Comparison of ENCODE assay signal across 11 mouse cellular contexts in the genomic region with DNA sequence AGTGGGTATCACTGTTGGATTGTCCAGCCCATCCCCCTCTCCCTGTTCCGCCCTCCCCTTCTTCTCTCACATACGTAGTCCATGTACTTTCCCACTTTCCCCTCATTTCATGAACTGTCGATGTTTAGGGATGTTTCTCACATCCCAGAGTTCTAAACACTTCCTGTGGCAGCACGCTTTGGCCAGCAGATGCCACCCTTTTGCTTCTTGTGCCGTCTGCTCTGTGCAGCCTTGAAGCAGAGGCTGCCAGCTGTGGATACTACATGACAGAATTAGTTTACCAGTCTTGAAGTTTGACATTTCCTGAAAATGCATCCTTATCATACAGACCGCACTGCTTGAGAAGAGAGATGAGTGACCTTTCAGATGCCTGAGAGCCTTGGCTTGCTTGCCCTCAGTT. TPM values are rescaled to one million over a fixed set of nuclear protein-coding genes. Genes with fewer than 3 reads are reported as not detected.
DNase-seq lines count a peak whose midpoint lies in the region; ATAC-seq and TF ChIP-seq lines count a peak whose summit lies in the region.
"Had no signal": no experiment of that assay in that cellular context is flagged by ENCODE, and none has a peak within 500 bp of the region (broad histone marks: within the 10 kb centered on the region; RNA-seq: fewer than 3 reads in every experiment).

No protein-coding gene starts in this region.

- peaks cover 10% of the 10 kb centered on the region for H3K36me3 ChIP-seq in small intestine, adult 2 months (ENCODE audit: control insufficient read depth, insufficient read depth, low read length)
- peaks cover 21% of the 10 kb centered on the region for H3K36me3 ChIP-seq in limb, embryonic 10.5 days

- no peaks in the 10 kb centered on the region for H3K9me3 ChIP-seq in limb, embryonic 10.5 days (replicated peaks)
- H3K9me3 ChIP-seq: limb, embryonic 12.5 days had no signal

- TF ChIP-seq CTCF in small intestine, adult 2 months (IDR thresholded peaks at IDR 0.05; ENCODE audit: extremely low read depth, insufficient read length, insufficient replicate concordance, low read depth, low read length), result peak; percentile 21; the same call in 1 of the 2 replicates

- 72% methylated on average over 6 of the region's 6 CpGs for WGBS in small intestine, adult 2 months
- 81% methylated on average over 6 of the region's 6 CpGs for WGBS in limb, embryonic 10.5 days

- no peak overlapping the region for H3K4me3 ChIP-seq in small intestine, adult 2 months (ENCODE audit: low read depth, low read length)
- no peak overlapping the region for H3K4me3 ChIP-seq in limb, embryonic 10.5 days
- H3K4me3 ChIP-seq: limb, embryonic 12.5 days had no signal

- TF ChIP-seq POLR2A in small intestine, adult 2 months (IDR thresholded peaks at IDR 0.05; ENCODE audit: low read depth, low read length), result no peak

- ATAC-seq in erythroid progenitor cell, adult 5-6 weeks (replicated peaks; ENCODE audit: low FRiP score, poor library complexity, severe bottlenecking), result no peak

- intact Hi-C loops in gastrocnemius, postnatal 14 days (cut with DNase I; ENCODE audit: low total_unique reads), result loop anchor here (5.0 to 10.0 kb wide), 2 partner anchors 48 to 250 kb away; a partner anchor contains a TSS
- intact Hi-C loops in left cerebral cortex, postnatal 25 days (cut with DNase I), result loop anchor here (5.0 kb wide), 1 partner anchor 253 kb away; a partner anchor contains a TSS

- H3K27me3 ChIP-seq in small intestine, adult 2 months (ENCODE audit: control insufficient read depth, insufficient read depth, low read length), result no peaks in the 10 kb centered on the region
- H3K27me3 ChIP-seq in limb, embryonic 10.5 days (ENCODE audit: low read depth, poor library complexity, severe bottlenecking), result no peaks in the 10 kb centered on the region
- H3K27me3 ChIP-seq: limb, embryonic 12.5 days had no signal

- DNase-seq in gastrocnemius, postnatal 14 days, result peak; percentile 30
- DNase-seq in gastrocnemius, postnatal 25 days, result no peak
- peak; percentile 56 for DNase-seq in right cerebral cortex, adult 18-20 months
- DNase-seq in right cerebral cortex, postnatal 25 days, result no peak
- DNase-seq in left cerebral cortex, postnatal 25 days (ENCODE audit: low spot score in 2 of 2), result peak; percentile 36 to 60
- DNase-seq in limb, embryonic 10.5 days (ENCODE audit: low spot score), result no peak

- no peak overlapping the region for H3K27ac ChIP-seq in small intestine, adult 2 months (ENCODE audit: insufficient read depth, low read depth, low read length)
- no peak overlapping the region for H3K27ac ChIP-seq in limb, embryonic 10.5 days
- H3K27ac ChIP-seq: limb, embryonic 12.5 days had no signal

- H3K4me1 ChIP-seq in small intestine, adult 2 months (ENCODE audit: control insufficient read depth, insufficient read depth, insufficient read length, low read length), result no peaks in the 10 kb centered on the region
- peaks cover 29% of the 10 kb centered on the region for H3K4me1 ChIP-seq in limb, embryonic 10.5 days

RNA-seq across cellular contexts. Expression of a gene that starts 36.4 kb away (rescaled TPM):
- total RNA-seq in gastrocnemius, postnatal 14 days (2021), result 1 to 10 TPM; 1.2 to 2.8 TPM
- total RNA-seq in gastrocnemius, postnatal 25 days (2021), result 1 to 10 TPM in 1 of 2 experiments, under 1 TPM in 1; 0.90 to 1.4 TPM
- 10 to 100 TPM; 14.2 to 17.2 TPM for total RNA-seq in left cerebral cortex, postnatal 25 days (2021)
- polyA plus RNA-seq in small intestine, adult 2 months (2012; rRNA removed), result 0.06 and 0.25 TPM in 2 replicates
- 0.15 TPM in 1 of 2 replicates, not detected in the other for polyA plus RNA-seq in limb, embryonic 10.5 days (2016; fragmentation: Nextera tagmentation; extraction: Ambion mirVana)
- not detected in 2 replicates for total RNA-seq in erythroid progenitor cell, adult 5-6 weeks (2015; ENCODE audit: low replicate concordance)
- not detected in 2 replicates for total RNA-seq in erythroid progenitor cell, adult 5-6 weeks (2017; ENCODE audit: low replicate concordance)
- total RNA-seq: MEL had no signal

RNA-seq across cellular contexts. Expression of a gene that starts 48.0 kb away (rescaled TPM):
- total RNA-seq in gastrocnemius, postnatal 14 days (2021), result under 1 TPM; 0.44 to 0.62 TPM
- total RNA-seq in gastrocnemius, postnatal 25 days (2021), result not detected
- not detected for total RNA-seq in left cerebral cortex, postnatal 25 days (2021)
- polyA plus RNA-seq in small intestine, adult 2 months (2012; rRNA removed), result 0.24 TPM in 1 of 2 replicates, not detected in the other
- polyA plus RNA-seq in limb, embryonic 10.5 days (2016; fragmentation: Nextera tagmentation; extraction: Ambion mirVana), result not detected in 2 replicates
- total RNA-seq in erythroid progenitor cell, adult 5-6 weeks (2015; ENCODE audit: low replicate concordance), result not detected in 2 replicates
- not detected in 2 replicates for total RNA-seq in erythroid progenitor cell, adult 5-6 weeks (2017; ENCODE audit: low replicate concordance)
- total RNA-seq: MEL had no signal
- polyA plus RNA-seq: limb, embryonic 12.5 days; spleen, adult 2 months had no signal

RNA-seq across cellular contexts. Expression of a gene that starts 55.8 kb away (rescaled TPM):
- not detected for total RNA-seq in gastrocnemius, postnatal 14 days (2021)
- total RNA-seq in gastrocnemius, postnatal 25 days (2021), result not detected
- not detected for total RNA-seq in left cerebral cortex, postnatal 25 days (2021)
- polyA plus RNA-seq in small intestine, adult 2 months (2012; rRNA removed), result not detected in 2 replicates
- not detected in 2 replicates for polyA plus RNA-seq in limb, embryonic 10.5 days (2016; fragmentation: Nextera tagmentation; extraction: Ambion mirVana)
- not detected in 2 replicates for total RNA-seq in erythroid progenitor cell, adult 5-6 weeks (2015; ENCODE audit: low replicate concordance)
- total RNA-seq in erythroid progenitor cell, adult 5-6 weeks (2017; ENCODE audit: low replicate concordance), result not detected in 2 replicates
- total RNA-seq: MEL had no signal
- polyA plus RNA-seq: limb, embryonic 12.5 days; spleen, adult 2 months had no signal

Comparison
In these comparisons a context has a peak if more than half of its experiments do, and no peak if none do; other contexts are left out.
1. DNase-seq: peak in gastrocnemius, postnatal 14 days (single experiment), right cerebral cortex, adult 18-20 months (single experiment) and left cerebral cortex, postnatal 25 days (2 of 2); none in gastrocnemius, postnatal 25 days (single experiment), right cerebral cortex, postnatal 25 days (single experiment) and limb, embryonic 10.5 days (single experiment).